Mouse (Mus musculus) gastrocnemius, postnatal 25 days (tissue): Measurements from ENCODE around the gene Kcnb1. TPM values are rescaled to one million over a fixed set of nuclear protein-coding genes. Genes with fewer than 3 reads are reported as not detected.

Source experiments
- DNase-seq: peaks from one replicate; pipeline ENCODE4 v3.0.0; 2022
- total RNA-seq, 2 experiments: library from RNA; stranded (reverse); gene quantifications; 1 replicate in 1 of 2; 2 replicates in 1 of 2; pipeline ENCODE4 v1.2.3; 2021

The Kcnb1 gene
- total RNA-seq, 2 experiments from 2014 or later: 22.1 to 27.4 TPM

GRCm38 (mm10) chr2:167078486-167078885 lies 111.5 kb downstream of the Kcnb1 start:
- DNase-seq: no peak

- DNase-seq: peak; percentile 57
These were observed 112.6 kb downstream of the Kcnb1 start for GRCm38 (mm10) chr2:167077199-167077962.

GRCm38 (mm10) chr2:167076759-167077158 lies 113.2 kb downstream of the Kcnb1 start:
- no peak for DNase-seq

GRCm38 (mm10) chr2:167076352-167076751 lies 113.6 kb downstream of the Kcnb1 start:
- DNase-seq: no peak

- DNase-seq: no peak
These were observed 115.4 kb downstream of the Kcnb1 start for GRCm38 (mm10) chr2:167074587-167074986.

- DNase-seq: peak; percentile 83
These were observed 118.0 kb downstream of the Kcnb1 start for GRCm38 (mm10) chr2:167071641-167072601.

GRCm38 (mm10) chr2:167071266-167071640 lies 118.7 kb downstream of the Kcnb1 start:
- no peak for DNase-seq

GRCm38 (mm10) chr2:167070341-167070740 lies 119.6 kb downstream of the Kcnb1 start:
- no peak for DNase-seq

- DNase-seq: no peak
These were observed 122.4 kb downstream of the Kcnb1 start for GRCm38 (mm10) chr2:167067575-167067974.

GRCm38 (mm10) chr2:167066528-167067516 lies 123.1 kb downstream of the Kcnb1 start:
- DNase-seq: no peak

- no peak for DNase-seq
These were observed 123.9 kb downstream of the Kcnb1 start for GRCm38 (mm10) chr2:167066031-167066430.

GRCm38 (mm10) chr2:167064601-167065295 lies 125.2 kb downstream of the Kcnb1 start:
- DNase-seq: no peak

GRCm38 (mm10) chr2:167063906-167064496 lies 126.0 kb downstream of the Kcnb1 start:
- no peak for DNase-seq

GRCm38 (mm10) chr2:167062965-167063880 lies 126.7 kb downstream of the Kcnb1 start, which contains the start of gene Znfx1:
Gene Znfx1 (minus strand): TSS chr2:167063015.
- DNase-seq: peak; percentile 95

- peak; percentile 96 for DNase-seq
These were observed 127.5 kb downstream of the Kcnb1 start for GRCm38 (mm10) chr2:167062497-167062911.

GRCm38 (mm10) chr2:167061381-167062034 lies 128.4 kb downstream of the Kcnb1 start:
- no peak for DNase-seq

GRCm38 (mm10) chr2:167060761-167061160 lies 129.2 kb downstream of the Kcnb1 start:
- DNase-seq: no peak

GRCm38 (mm10) chr2:167060360-167060759 lies 129.6 kb downstream of the Kcnb1 start:
- no peak for DNase-seq

GRCm38 (mm10) chr2:167059960-167060359 lies 130.0 kb downstream of the Kcnb1 start:
- DNase-seq: no peak
